Mouse (Mus musculus) brain, embryonic 14.5 days (tissue): Measurements from ENCODE around the gene Cep19. TPM values are rescaled to one million over a fixed set of nuclear protein-coding genes. Genes with fewer than 3 reads are reported as not detected.
"Not testable (repeated sequence)": the region's sequence is repeated elsewhere in the genome, so short reads cannot be mapped to it uniquely, and the experiment has no call there.

ENCODE experiments used
- DNase-seq: peaks from one replicate; pipeline ENCODE4 v3.0.0-alpha.2; 2011; ENCODE audit warnings: low read depth
- CTCF ChIP-seq: fragments of 200-500 bp; IDR thresholded peaks from 2 replicates; pipeline ENCODE4 v1.5.1; 2012; ENCODE audit warnings: inconsistent platforms, mild to moderate bottlenecking, moderate library complexity, borderline replicate concordance; ENCODE audit not compliant: insufficient read depth, insufficient read length; ENCODE audit errors: extremely low read depth
- POLR2A ChIP-seq: fragments of 200-500 bp; IDR thresholded peaks from 2 replicates; pipeline ENCODE4 v1.6.1; 2012; ENCODE audit warnings: mild to moderate bottlenecking, inconsistent platforms, borderline replicate concordance; ENCODE audit not compliant: poor library complexity, insufficient read depth, insufficient read length, severe bottlenecking; ENCODE audit errors: extremely low read depth
- polyA plus RNA-seq: library from polyadenylated mRNA; depleted of rRNA; stranded (reverse); fragments of >200 nt; gene quantifications from 2 replicates; pipeline ENCODE4 v1.2.3, GENCODE M21; 2012

Gene Cep19
- polyA plus RNA-seq, 1 experiment: 26.3 TPM

- TF ChIP-seq POLR2A: no peak
- TF ChIP-seq CTCF: no peak
- peak; percentile 69 for DNase-seq
Measured at GRCm38 (mm10) chr16:32078408-32078990, 21.1 kb upstream of the Cep19 start.

- peak; percentile 93 for DNase-seq
- no peak for TF ChIP-seq CTCF
- TF ChIP-seq POLR2A: peak; percentile 94
Measured at GRCm38 (mm10) chr16:32078991-32079511, 20.5 kb upstream of the Cep19 start, which contains the start of gene Pak2. Pak2 (minus strand) TSS chr16:32079342.

GRCm38 (mm10) chr16:32087629-32088443 is 11.8 kb upstream of the Cep19 start:
- TF ChIP-seq POLR2A (no peak), CTCF (no peak)

GRCm38 (mm10) chr16:32091466-32091865 is 8.1 kb upstream of the Cep19 start:
- TF ChIP-seq CTCF: no peak
- no peak for TF ChIP-seq POLR2A
- no peak for DNase-seq

More at GRCm38 (mm10) chr16:32087629-32088443, 11.8 kb upstream of the Cep19 start:
- DNase-seq: no peak

GRCm38 (mm10) chr16:32097757-32098156 is 1.8 kb upstream of the Cep19 start:
- DNase-seq: not testable (repeated sequence)

GRCm38 (mm10) chr16:32098897-32099637 is 533 bp upstream of the Cep19 start:
- TF ChIP-seq CTCF: no peak
- no peak for TF ChIP-seq POLR2A
- no peak for DNase-seq

GRCm38 (mm10) chr16:32102295-32102694 is 2.7 kb downstream of the Cep19 start:
- DNase-seq: no peak
- TF ChIP-seq CTCF: no peak
- TF ChIP-seq POLR2A: no peak

GRCm38 (mm10) chr16:32105698-32106097 is 6.1 kb downstream of the Cep19 start:
- TF ChIP-seq POLR2A (no peak), CTCF (peak; percentile 21; the same call in 1 of the 2 replicates)
- DNase-seq: no peak

- TF ChIP-seq POLR2A (no peak), CTCF (no peak)
- no peak for DNase-seq
Measured at GRCm38 (mm10) chr16:32107342-32108045, 7.9 kb downstream of the Cep19 start.

GRCm38 (mm10) chr16:32108170-32108569 is 8.6 kb downstream of the Cep19 start:
- TF ChIP-seq CTCF (no peak), POLR2A (no peak)
- no peak for DNase-seq

GRCm38 (mm10) chr16:32108578-32108977 is 9.0 kb downstream of the Cep19 start:
- no peak for DNase-seq
- TF ChIP-seq POLR2A (no peak), CTCF (no peak)
